Mouse (Mus musculus) cortical plate, adult 2 months (tissue): ENCODE results near the gene Elfn2.

ENCODE experiments used
- CTCF ChIP-seq: fragments of 200-500 bp; IDR thresholded peaks from 2 replicates; pipeline ENCODE4 v1.5.1; 2011; ENCODE audit warnings: mild to moderate bottlenecking, control low read depth, low read length; ENCODE audit not compliant: insufficient read depth; ENCODE audit errors: extremely low read depth
- POLR2A ChIP-seq: fragments of 200-500 bp; IDR thresholded peaks from 2 replicates; pipeline ENCODE4 v1.6.1; 2011; ENCODE audit warnings: mild to moderate bottlenecking, low read length, control low read depth; ENCODE audit not compliant: insufficient read depth; ENCODE audit errors: extremely low read depth

GRCm38 (mm10) chr15:78719416-78719815, 845 bp upstream of the Elfn2 start:
- TF ChIP-seq CTCF (no peak), POLR2A (no peak)
